Mouse (Mus musculus) erythroblast, embryonic 14.5 days (primary cell): ENCODE data around the gene Sfmbt2.

Source experiments
- GATA1 ChIP-seq: IDR thresholded peaks from 2 replicates; pipeline ENCODE4 v1.6.1; 2012; ENCODE audit warnings: low read length, inconsistent platforms, mixed read lengths
- TAL1 ChIP-seq: IDR thresholded peaks from 3 replicates; pipeline ENCODE4 v1.6.1; 2012; ENCODE audit warnings: low read length, inconsistent platforms, mixed read lengths

DNA sequence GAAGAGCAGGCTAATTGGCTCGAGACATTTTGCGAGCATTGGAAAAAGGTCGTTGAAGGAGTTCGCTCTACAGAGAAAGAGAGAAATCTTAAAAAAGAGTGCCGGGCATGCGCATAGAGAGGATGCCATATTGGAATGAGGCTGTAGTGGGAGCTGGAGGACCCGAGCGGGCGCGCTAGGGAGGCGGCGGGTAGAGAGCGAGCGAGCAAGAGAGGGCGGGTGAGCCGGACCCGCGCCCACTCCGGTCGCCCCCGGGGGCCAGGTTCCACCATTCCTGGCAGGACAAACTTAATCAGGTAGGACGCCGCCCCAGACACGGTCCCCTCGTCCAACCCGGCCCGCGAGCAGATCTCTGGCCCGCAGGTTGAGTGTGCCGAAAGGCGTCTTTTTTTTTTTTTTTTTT is 2.0 kb downstream of the Sfmbt2 start:
- no peak for TF ChIP-seq TAL1
- TF ChIP-seq GATA1 = no peak
